Mouse (Mus musculus): ENCODE data around the gene Atp2b1.
A peak's percentile ranks its signal among the peaks of the same experiment; 100 is the strongest.

Gene Atp2b1

DNA sequence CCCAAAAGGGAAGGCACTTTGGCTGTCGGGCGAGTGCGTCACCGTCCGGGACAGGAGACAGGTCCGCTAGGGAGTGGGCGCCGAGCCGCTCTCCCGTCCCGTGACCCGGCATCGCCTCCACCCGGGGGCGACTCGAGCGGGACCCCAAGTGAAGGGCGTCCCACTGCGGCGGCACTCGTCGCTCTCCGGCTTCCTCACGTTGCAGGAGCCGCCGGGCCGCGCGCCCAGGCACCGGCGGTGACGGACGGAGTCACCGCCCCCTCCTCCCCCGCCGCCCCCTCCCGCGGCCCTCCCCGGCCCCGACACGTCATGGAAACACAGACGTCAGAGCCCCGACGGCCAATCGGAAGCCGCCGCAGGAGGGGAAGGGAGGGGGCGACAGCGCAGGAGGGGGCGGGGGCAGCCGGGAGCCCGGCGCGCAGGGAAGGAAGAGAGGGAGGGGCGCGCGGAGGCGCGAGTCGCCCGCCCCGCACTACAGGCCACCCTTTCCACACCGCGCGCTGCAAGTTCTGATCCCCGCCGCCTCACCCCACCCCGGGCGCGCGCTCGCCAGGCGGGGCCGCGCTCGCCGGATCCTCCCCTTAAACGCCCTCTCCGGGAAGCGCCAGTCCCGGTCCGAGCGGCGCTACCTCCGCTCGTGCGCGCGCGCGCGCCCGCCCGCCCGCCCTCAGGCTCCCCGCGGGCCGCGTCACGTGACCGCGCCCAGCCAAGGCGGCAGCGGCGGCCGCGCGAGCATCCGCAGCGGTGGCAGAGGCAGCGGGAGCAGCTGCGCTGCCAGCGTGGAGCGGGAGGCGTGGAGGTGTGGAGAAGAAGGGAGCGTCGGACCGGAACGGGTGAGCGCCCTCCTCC, at the start of gene Atp2b1:
Gene Atp2b1 (plus strand): TSS at position 446 of the 849 bp plus-strand sequence.
- DNase-seq (ENCODE audit: low read depth in 2 of 2, low spot score in 2 of 2): peak; percentile 90 to 93

GRCm38 (mm10) chr10:98864851-98865250, 49.4 kb upstream of the Atp2b1 start:
- no peak for DNase-seq (ENCODE audit: low read depth in 2 of 2, low spot score in 2 of 2)

DNA sequence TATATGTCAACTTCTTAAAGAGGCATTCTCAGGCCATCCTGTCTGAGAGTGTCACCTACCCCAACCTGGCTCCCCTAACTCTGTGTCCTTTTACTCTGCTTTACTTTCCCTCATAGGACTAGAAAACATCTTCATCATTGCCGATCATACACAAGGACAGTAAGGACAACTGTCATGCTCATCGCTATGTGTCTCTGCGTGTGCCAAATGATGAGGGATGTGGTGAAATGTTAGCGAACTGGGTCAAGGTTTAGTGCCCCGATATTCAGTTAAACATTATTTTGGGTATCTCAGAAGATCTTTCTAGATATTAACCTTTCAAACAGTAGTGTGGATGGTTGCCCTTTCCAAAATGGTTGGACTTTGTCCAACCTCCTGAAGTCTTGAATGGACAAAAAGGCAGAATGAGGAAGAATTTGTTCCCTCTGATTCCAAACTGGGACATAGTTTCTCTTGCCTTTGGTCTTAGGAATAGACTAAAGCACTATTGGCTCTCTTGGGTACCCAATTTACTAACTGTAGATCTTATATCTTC, 47.3 kb upstream of the Atp2b1 start:
- DNase-seq (ENCODE audit: low read depth in 2 of 2, low spot score in 2 of 2): no peak

- DNase-seq (ENCODE audit: low read depth in 2 of 2, low spot score in 2 of 2): no peak
Observed at GRCm38 (mm10) chr10:98868351-98868908, 45.8 kb upstream of the Atp2b1 start.

- DNase-seq (ENCODE audit: low read depth in 2 of 2, low spot score in 2 of 2): peak; percentile 2 to 24
Observed at GRCm38 (mm10) chr10:98877855-98878254, 36.4 kb upstream of the Atp2b1 start.

DNA sequence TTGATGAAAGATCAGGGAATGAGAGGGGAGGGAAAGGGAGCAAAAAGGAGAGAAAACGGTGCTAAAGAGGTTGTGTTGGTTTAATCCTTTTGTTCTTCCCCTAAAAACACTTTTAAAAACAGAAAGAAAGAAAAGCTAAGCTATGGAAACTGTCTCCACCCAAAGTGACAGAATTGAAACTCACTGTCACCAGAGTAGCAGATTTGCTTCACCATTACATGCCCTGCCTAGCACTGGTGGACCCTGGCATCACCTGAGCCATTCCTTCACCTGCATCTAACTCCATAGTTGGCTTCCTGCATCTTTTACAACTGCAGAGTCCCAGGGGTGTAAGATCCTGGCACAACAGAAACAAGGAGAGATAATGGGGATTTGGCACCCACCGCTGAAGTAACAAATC, 35.6 kb upstream of the Atp2b1 start:
- DNase-seq (ENCODE audit: low read depth in 2 of 2, low spot score in 2 of 2): no peak

GRCm38 (mm10) chr10:98880057-98880456, 34.1 kb upstream of the Atp2b1 start:
- no peak for DNase-seq (ENCODE audit: low read depth in 2 of 2, low spot score in 2 of 2)

DNA sequence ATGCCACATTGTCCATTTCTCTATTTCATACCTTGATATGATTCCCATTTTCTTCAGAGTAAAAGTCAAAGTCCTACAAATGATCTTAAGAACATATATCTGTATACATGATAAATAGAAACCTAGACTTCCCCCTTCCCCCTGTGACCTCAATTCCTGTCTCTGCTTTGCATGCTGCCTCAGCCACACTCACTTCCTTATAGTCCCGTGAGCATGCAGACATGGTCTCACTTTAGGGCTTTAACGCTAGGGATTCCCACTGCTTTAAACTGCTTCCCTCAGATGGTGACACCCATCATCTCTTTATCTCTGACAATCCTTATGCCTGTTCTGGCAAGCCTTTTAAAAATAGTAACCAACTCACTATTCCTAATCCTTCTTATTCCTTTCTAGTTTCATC, 33.5 kb upstream of the Atp2b1 start:
- no peak for DNase-seq (ENCODE audit: low read depth in 2 of 2, low spot score in 2 of 2)

GRCm38 (mm10) chr10:98881492-98881891, 32.7 kb upstream of the Atp2b1 start:
- DNase-seq (ENCODE audit: low read depth in 2 of 2, low spot score in 2 of 2): no peak

DNA sequence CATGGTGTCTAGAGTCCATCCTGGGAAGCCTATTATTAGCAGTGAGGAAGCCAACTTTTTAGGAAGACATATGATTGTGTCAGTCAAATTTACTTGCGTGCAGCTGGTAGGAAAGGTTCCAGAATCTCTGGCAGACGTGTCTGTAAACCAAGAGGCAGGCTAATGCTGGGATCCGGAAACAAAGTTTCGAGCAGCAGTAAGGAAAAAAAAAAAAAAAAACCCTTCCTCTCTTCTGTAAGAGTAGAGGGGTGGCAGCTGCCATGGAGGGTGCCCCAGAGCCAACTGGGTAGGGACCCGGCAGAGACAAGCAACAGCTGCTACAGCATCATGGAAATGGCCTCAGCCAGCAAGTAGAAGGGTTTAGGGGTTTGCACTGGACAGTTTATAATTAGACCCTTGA, 31.6 kb upstream of the Atp2b1 start:
- DNase-seq (ENCODE audit: low read depth in 2 of 2, low spot score in 2 of 2): no peak

- no peak for DNase-seq (ENCODE audit: low read depth in 2 of 2, low spot score in 2 of 2)
Observed at GRCm38 (mm10) chr10:98884445-98884844, 29.8 kb upstream of the Atp2b1 start.

DNA sequence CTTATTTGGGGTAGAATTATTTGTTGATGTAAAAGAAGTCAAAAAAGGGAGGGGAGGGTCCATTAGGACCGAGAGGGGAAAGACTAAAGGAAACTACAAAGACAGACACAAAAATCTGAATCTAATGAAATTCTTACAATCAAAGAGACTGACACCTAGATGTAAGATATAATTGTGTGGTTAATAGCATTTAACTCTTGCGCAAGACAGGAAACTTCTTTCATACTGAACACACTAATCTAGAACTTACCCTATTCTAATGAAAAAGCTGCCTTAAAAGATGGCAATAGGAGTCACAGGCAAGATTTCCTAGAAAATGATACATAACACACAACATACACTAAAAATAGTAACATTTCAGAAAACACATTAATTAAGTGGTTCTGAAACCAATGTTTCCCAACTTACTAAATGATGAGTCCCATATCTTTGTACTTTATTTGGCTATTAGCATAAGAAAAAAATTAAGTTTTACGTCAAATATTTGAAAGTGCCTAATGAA, 27.4 kb upstream of the Atp2b1 start:
- DNase-seq (ENCODE audit: low read depth in 2 of 2, low spot score in 2 of 2): no peak

- DNase-seq (ENCODE audit: low read depth in 2 of 2, low spot score in 2 of 2): no peak
Observed at GRCm38 (mm10) chr10:98891361-98891760, 22.8 kb upstream of the Atp2b1 start.

DNA sequence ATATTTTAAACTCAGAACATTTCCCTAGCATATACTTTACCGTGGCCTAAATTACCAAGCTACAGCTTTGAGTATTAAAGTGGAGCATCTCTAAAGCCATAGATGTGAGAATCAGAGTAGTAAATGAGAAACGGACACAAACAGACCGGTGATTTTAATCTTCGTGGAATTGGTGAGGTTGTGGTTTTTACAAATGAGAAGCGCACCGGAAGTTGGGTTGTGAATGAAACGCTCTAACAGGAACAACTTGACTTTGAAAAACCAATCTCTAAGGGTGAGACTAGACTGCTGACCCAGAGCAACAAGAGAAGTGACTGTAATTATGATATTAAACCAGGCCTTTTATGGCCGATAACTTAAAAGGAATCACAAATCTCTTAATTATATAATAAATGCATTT, 16.7 kb upstream of the Atp2b1 start:
- no peak for DNase-seq (ENCODE audit: low read depth in 2 of 2, low spot score in 2 of 2)

DNA sequence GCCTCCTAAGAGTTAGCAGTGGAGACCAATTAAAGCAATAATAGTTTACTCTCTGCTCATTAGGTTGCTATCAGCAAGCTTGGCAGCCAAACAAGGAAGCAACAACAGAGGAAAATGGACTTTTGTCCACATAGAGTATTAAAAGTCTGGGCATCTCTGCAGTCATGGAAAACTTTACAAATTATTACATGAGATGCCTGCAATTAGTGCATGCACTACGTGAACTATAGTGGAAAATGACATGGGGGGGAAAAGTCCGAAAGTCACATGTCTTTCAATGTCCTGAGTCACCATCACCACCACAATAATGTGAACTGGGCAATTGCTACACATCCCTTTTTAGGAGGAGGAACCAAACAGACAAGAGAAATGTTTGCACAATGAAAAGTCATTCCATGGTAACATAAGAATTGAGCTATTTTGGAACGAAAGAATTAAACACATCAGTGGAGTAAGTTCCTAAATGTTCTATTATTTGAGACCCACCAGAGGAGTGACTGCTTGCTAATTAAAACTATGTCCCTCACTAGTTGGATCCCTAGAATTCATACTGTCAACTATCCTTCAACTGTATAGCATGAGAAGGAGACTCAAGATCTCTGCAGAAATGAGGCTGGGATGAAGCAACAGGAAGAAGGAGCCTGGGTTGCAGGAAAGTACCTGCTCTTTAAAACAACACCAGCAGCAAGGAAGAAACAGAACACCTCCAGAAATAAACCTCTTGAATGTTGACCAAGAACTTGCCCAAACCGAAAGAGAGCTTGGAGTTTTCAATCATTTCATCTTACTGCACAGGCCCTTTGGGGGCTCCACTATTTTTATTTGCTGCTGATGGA, 16.1 kb upstream of the Atp2b1 start:
- DNase-seq (ENCODE audit: low read depth in 2 of 2, low spot score in 2 of 2): no peak

DNA sequence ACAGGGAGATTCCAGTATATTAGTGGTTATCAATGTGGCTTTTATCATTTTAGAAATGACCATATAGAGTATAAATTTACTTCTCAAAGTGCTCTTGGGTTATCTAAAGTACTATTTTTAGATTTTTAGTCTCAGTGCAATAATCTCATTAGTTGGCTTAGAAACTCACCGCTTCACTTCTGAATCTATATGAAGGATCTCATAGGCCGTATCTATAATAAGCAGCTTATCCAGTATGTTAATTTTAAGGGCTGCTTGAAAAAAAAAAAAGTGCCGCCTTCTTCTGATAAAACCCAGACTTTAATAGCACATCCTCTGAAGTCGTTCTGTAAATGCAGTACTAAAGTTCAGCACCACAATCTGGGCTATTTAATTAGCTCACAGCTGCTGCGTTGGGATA, 12.7 kb upstream of the Atp2b1 start:
- DNase-seq (ENCODE audit: low read depth in 2 of 2, low spot score in 2 of 2): no peak

GRCm38 (mm10) chr10:98905987-98906386, 8.2 kb upstream of the Atp2b1 start:
- DNase-seq (ENCODE audit: low read depth in 2 of 2, low spot score in 2 of 2): no peak

DNA sequence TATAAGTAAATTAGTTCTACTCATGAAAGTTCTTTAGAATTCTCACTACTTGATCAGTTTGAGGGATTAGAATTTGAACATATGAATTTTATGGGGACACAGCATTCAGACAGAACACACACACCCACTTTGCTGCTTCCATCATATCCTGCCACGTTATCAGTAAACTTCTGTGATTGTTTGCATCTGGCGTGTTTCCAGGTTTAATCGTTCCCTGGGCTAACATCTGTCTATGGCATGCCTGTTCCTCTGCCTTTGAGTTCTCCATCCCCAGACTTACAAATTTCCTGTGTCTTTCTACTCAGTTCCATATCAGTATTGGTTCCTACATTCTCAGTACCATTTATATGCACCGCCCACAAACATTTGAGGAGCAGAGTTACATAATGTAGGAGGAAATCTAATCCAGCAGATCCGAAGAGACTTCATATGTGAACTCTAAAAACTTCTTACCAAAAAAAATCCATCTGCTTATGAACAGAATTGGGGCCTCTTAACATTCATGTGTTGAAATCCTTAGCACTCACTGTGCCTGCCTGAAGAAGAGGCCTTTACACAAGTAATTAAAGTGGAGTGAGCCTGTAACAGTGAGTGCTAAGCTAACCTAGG, 7.2 kb upstream of the Atp2b1 start:
- DNase-seq (ENCODE audit: low read depth in 2 of 2, low spot score in 2 of 2): no peak

- no peak for DNase-seq (ENCODE audit: low read depth in 2 of 2, low spot score in 2 of 2)
Observed at GRCm38 (mm10) chr10:98913610-98913960, 621 bp upstream of the Atp2b1 start.

DNA sequence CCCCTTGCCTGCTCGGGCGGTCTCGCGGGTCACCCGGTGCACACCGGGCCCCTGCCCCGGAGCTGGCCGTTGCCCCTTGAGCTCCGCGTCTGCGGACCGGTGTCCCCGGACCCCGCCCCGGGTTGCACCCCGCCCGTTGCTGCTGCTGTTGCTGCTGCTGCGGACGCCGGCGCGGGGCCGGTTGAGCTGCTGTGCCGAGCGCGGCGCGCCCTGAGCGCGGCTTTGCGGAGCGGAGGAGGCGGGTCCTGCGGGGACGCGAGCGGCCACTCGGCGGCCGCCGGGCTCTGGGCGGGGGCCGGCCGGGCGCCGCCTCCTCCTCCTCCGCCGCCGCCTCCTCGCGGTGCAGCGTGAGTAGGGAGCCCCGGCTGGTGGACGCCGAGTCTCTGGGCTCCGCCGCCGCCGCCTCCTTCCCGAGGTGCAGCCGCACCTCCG, 620 bp downstream of the Atp2b1 start:
- no peak for DNase-seq (ENCODE audit: low read depth in 2 of 2, low spot score in 2 of 2)

GRCm38 (mm10) chr10:98915398-98915931, 1.3 kb downstream of the Atp2b1 start:
- DNase-seq (ENCODE audit: low read depth in 2 of 2, low spot score in 2 of 2): peak; percentile 34 to 38

All from CD8-positive naive resting alpha-beta T cell, adult 2 months (primary cell).